ENCODE assay signal across 1 mouse cellular context in the genomic region with DNA sequence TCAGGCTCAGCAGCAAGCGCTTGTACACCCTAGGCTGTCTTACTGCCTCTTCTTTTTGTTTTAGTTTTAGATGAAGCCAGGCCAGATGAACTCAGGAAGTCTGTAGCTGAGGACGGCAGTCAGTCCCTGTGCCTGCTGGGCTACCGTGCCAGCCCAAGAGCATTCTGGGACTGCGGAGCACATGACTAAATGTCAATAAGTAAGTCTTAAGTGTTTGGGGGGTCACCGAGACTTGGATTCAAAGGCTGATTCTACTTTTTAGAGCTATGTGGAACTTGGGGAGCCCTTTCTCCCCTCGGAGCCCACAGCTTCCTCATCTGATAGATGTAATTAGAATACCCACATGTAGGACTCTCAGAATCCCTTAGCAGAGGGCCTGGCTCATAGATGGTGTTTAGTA.
TF ChIP-seq lines count a peak whose summit lies in the region.

No protein-coding gene starts in this region.

TF ChIP-seq in CH12.LX, 34 proteins besides CTCF, POLR2A, EP300 and RAD21:
- TF ChIP-seq MEF2A (IDR thresholded peaks at IDR 0.05; ENCODE audit: borderline replicate concordance, low read depth, low read length), result no peak
- no peak for TF ChIP-seq ZC3H11A (IDR thresholded peaks at IDR 0.05; ENCODE audit: low read depth, low read length)
- 0 out of 2 replicates have a peak, but pooled peaks have one; percentile 24 for TF ChIP-seq MYC (IDR thresholded peaks at IDR 0.05; ENCODE audit: low read depth, low read length)
